Mouse (Mus musculus) stomach, postnatal 0 days (tissue): ENCODE measurements around the gene Sp3. TPM values are rescaled to one million over a fixed set of nuclear protein-coding genes. Genes with fewer than 3 reads are reported as not detected.
A peak's percentile ranks its signal among the peaks of the same experiment; 100 is the strongest.
"Not testable (repeated sequence)": the region's sequence is repeated elsewhere in the genome, so short reads cannot be mapped to it uniquely, and the experiment has no call there.

Experiments
- ATAC-seq: fragments of 200-750 bp; cut with Nextera tagmentation; 2 replicates; pipeline ENCODE4 v1.8.0; 2017; ENCODE audit not compliant: low FRiP score, low TSS enrichment
- DNase-seq: peaks from one replicate; pipeline ENCODE4 v3.0.0-alpha.2; 2016; ENCODE audit warnings: low spot score
- H3K27ac ChIP-seq: fragments of 300-500 bp; sonication (generic); replicated peaks from 2 replicates; pipeline ENCODE4 v1.5.1; 2014; ENCODE audit warnings: mild to moderate bottlenecking, control low read depth
- H3K27me3 ChIP-seq: fragments of 300-500 bp; sonication (generic); 2 replicates; pipeline ENCODE4 v1.6.1; 2014; ENCODE audit warnings: low read length; ENCODE audit not compliant: control insufficient read depth, insufficient read depth
- H3K36me3 ChIP-seq: fragments of 300-500 bp; sonication (generic); 2 replicates; pipeline ENCODE4 v1.6.1; 2014; ENCODE audit warnings: low read length, mixed read lengths; ENCODE audit not compliant: control insufficient read depth, insufficient read depth
- H3K4me1 ChIP-seq: fragments of 300-500 bp; sonication (generic); replicated peaks from 2 replicates; pipeline ENCODE4 v1.6.1; 2014; ENCODE audit warnings: antibody characterized with exemption; ENCODE audit not compliant: control insufficient read depth, insufficient read depth
- H3K4me2 ChIP-seq: fragments of 300-500 bp; sonication (generic); replicated peaks from 2 replicates; pipeline ENCODE4 v1.6.1; 2014; ENCODE audit warnings: low read depth, mild to moderate bottlenecking, control low read depth, moderate library complexity
- H3K4me3 ChIP-seq: fragments of 300-500 bp; sonication (generic); 2 replicates; pipeline ENCODE4 v1.5.1; 2014; ENCODE audit warnings: low read depth, low read length, control low read depth
- H3K9ac ChIP-seq: fragments of 300-500 bp; sonication (generic); 2 replicates; pipeline ENCODE4 v1.6.1; 2014; ENCODE audit warnings: mild to moderate bottlenecking, low read length, control low read depth, mixed read lengths
- H3K9me3 ChIP-seq: fragments of 300-500 bp; sonication (generic); 2 replicates; pipeline ENCODE4 v1.6.1; 2016; ENCODE audit warnings: low read length; ENCODE audit not compliant: control insufficient read depth
- CTCF ChIP-seq: IDR thresholded peaks from 2 replicates; pipeline ENCODE4 v1.5.1; 2016; ENCODE audit warnings: antibody characterized with exemption, low read depth, mild to moderate bottlenecking, moderate library complexity
- EP300 ChIP-seq: optimal IDR thresholded peaks from 2 replicates; pipeline ENCODE3; 2016; ENCODE audit warnings: antibody characterized with exemption
- WGBS: fragments of 180-500 bp; shearing (Covaris S2); extraction: QIAGEN DNeasy Blood & Tissue Kit; methylation state at CpG from one replicate; pipeline ENCODE4 v1.1.7; 2014; 5-methylcytosine and 5-hydroxymethylcytosine counted together
- polyA plus RNA-seq: library from polyadenylated mRNA; unstranded; fragments of >200 nt; fragmentation: Nextera tagmentation; extraction: Ambion mirVana; gene quantifications from 2 replicates; pipeline ENCODE4 v1.2.1, GENCODE M21; 2015

Sp3 gene
- polyA plus RNA-seq, 1 experiment from 2014 or later: 24.3 TPM

- Histone ChIP-seq H3K27me3 (no peaks in the 10 kb centered on the region), H3K9me3 (no peaks in the 10 kb centered on the region), H3K9ac (no peak overlapping the region), H3K4me1 (no peaks in the 10 kb centered on the region), H3K27ac (no peak overlapping the region), H3K4me2 (no peak overlapping the region), H3K36me3 (no peaks in the 10 kb centered on the region), H3K4me3 (no peak overlapping the region)
- TF ChIP-seq EP300: no peak
- no peak for TF ChIP-seq CTCF
- ATAC-seq: no peak
- WGBS: 52% methylated on average over 9 of the region's 9 CpGs
- peak; percentile 43 for DNase-seq
Measured at GRCm38 (mm10) chr2:73019371-73020146, 39.3 kb upstream of the Sp3 start.

GRCm38 (mm10) chr2:73014063-73014462, 33.8 kb upstream of the Sp3 start:
- not testable (repeated sequence) for H3K9me3 ChIP-seq, H3K4me3 ChIP-seq, H3K36me3 ChIP-seq, H3K27ac ChIP-seq, H3K4me1 ChIP-seq, DNase-seq, H3K27me3 ChIP-seq, H3K9ac ChIP-seq, H3K4me2 ChIP-seq, ATAC-seq
- 73% methylated on average over 9 of the region's 9 CpGs for WGBS

DNA sequence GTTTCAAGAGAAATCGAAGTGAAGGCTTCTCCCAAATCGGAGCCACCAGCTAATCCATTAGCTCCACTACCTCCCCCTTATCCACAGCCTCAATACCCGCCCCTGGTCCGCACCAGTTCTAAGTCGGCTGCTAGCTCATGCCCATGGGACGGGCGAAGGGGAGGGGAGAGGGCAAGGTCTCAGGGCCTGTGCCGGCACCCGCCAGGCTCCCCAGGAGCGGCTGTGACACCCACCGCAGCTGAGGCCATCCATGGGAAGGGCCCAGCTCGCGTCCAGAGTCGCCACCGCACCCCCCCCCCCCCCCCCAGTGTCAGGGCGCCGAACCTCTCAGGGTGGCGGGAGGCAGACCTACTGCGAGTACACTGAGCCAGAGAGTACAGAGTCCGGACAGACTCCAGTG, 32.4 kb upstream of the Sp3 start:
- 72% methylated on average over 20 of the region's 20 CpGs for WGBS

DNA sequence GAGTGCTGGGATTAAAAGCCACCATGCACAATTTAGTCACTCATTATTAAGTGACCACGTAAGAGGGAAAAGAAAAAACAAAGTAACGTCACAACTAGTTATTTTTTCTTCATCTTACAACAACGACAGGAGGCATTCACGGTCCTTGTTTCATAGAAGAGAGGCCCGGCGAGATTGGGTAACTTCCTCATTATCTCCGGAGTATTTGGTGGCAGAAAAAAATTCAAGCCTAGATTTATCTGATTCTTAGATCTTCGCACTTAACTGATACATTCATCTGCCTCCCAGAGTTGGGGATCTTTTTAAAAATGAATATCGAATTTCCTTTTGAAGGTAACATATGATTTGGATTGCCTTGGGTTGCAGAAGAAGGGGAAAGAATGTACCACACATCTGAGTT, 27.2 kb upstream of the Sp3 start:
- H3K4me1 ChIP-seq: peaks cover 2% of the 10 kb centered on the region; the same call in 1 of the 2 replicates
- 91% methylated on average over 9 of the region's 9 CpGs for WGBS
- no peak overlapping the region for H3K9ac ChIP-seq
- no peak for ATAC-seq
- no peak overlapping the region for H3K4me2 ChIP-seq
- no peak overlapping the region for H3K4me3 ChIP-seq
- no peaks in the 10 kb centered on the region for H3K27me3 ChIP-seq
- H3K9me3 ChIP-seq: no peaks in the 10 kb centered on the region
- TF ChIP-seq CTCF (no peak), EP300 (no peak)
- DNase-seq: no peak
- no peak overlapping the region for H3K27ac ChIP-seq
- H3K36me3 ChIP-seq: no peaks in the 10 kb centered on the region

More for the DNA sequence above, 32.4 kb upstream of the Sp3 start:
- no peak overlapping the region for H3K27ac ChIP-seq
- no peaks in the 10 kb centered on the region for H3K27me3 ChIP-seq
- no peaks in the 10 kb centered on the region for H3K4me1 ChIP-seq
- no peak overlapping the region for H3K4me2 ChIP-seq
- H3K9ac ChIP-seq: no peak overlapping the region
- ATAC-seq: no peak
- no peak for DNase-seq
- TF ChIP-seq CTCF: no peak
- no peak for TF ChIP-seq EP300
- H3K36me3 ChIP-seq: no peaks in the 10 kb centered on the region
- no peaks in the 10 kb centered on the region for H3K9me3 ChIP-seq
- H3K4me3 ChIP-seq: no peak overlapping the region

DNA sequence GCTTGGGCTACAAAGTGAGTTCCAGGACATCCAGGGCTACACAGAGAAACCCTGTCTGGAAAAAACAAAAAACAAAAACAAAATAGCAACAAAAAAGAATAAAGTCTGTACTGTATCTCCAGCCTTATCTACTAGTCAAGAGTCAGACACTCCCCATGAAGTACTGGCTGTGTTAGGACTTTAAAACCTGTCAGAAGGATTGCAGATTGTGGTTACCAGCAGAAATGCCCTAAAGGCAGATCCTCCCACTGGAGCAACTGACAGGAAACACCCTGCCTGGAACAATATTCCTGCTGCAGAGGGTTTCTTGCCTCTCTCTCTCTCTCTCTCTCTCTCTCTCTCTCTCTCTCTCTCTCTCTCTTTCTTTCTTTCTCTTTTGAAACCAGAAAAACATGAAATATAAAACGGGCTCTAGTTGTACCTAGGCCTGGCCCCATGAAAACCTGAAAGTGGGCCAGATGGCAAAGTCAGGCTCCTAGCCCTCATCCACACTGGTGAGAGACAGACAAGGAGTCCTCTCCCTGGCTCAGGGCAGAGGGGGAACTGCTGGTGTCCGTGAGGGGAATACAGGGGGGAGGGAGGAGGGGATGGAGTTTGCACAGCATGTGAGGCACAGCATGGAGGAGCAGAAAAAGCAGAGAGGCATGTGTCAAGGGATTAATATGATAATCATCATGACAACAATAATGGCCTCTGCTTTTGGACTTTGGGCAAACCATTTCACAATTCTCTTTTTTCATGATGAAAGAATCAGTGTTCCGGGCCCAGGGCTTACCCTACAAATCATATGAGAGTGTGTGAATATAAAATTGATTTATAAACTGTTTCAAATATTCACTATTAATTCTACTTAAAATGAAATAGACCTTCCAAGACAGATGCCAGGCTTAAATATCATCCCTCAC, 25.6 kb upstream of the Sp3 start:
- WGBS: 35% methylated on average over 3 of the region's 3 CpGs
- no peak overlapping the region for H3K9ac ChIP-seq
- DNase-seq: no peak
- H3K4me1 ChIP-seq: peaks cover 2% of the 10 kb centered on the region; the same call in 1 of the 2 replicates
- H3K4me2 ChIP-seq: no peak overlapping the region
- no peak overlapping the region for H3K4me3 ChIP-seq
- H3K36me3 ChIP-seq: no peaks in the 10 kb centered on the region
- H3K27me3 ChIP-seq: no peaks in the 10 kb centered on the region
- H3K27ac ChIP-seq: peak overlapping the region; percentile 95
- TF ChIP-seq EP300 (no peak), CTCF (no peak)
- H3K9me3 ChIP-seq: no peaks in the 10 kb centered on the region
- no peak for ATAC-seq
